Mouse (Mus musculus): ENCODE measurements at regions not wholly inside any gene's neighbourhood (a gene's known extent, or its start where the extent isn't known, plus 50 kb on each side); places are given as distances from the start of the nearest gene placed in this dataset.

GRCm38 (mm10) chr15:45612954-45613353 is 5478.8 kb downstream of the 9330182O14Rik start:
- no peak for DNase-seq (ENCODE audit: low spot score)

- DNase-seq (ENCODE audit: low spot score) = no peak
These were observed 5512.1 kb downstream of the 9330182O14Rik start for GRCm38 (mm10) chr15:45646256-45646655.

- DNase-seq (ENCODE audit: low spot score) = no peak
These were observed 5529.4 kb downstream of the 9330182O14Rik start for GRCm38 (mm10) chr15:45663601-45664000.

- DNase-seq (ENCODE audit: low spot score) = no peak
These were observed 5555.3 kb downstream of the 9330182O14Rik start for GRCm38 (mm10) chr15:45689446-45689845.

GRCm38 (mm10) chr15:45690026-45690425 is 5555.9 kb downstream of the 9330182O14Rik start:
- DNase-seq (ENCODE audit: low spot score) = no peak

GRCm38 (mm10) chr15:45711109-45711508 is 5576.9 kb downstream of the 9330182O14Rik start:
- peak; percentile 26 for DNase-seq (ENCODE audit: low spot score)

GRCm38 (mm10) chr15:45730370-45731153 is 5596.4 kb downstream of the 9330182O14Rik start:
- DNase-seq (ENCODE audit: low spot score) = no peak

GRCm38 (mm10) chr15:45763225-45763624 is 5629.1 kb downstream of the 9330182O14Rik start:
- no peak for DNase-seq (ENCODE audit: low spot score)

All from layer of hippocampus, adult 9-10 months (tissue).